Mouse (Mus musculus) adrenal gland (tissue): Measurements from ENCODE around the gene Mrm1.

Source experiments
- intact Hi-C: fragments of 180-260 bp; cut with DNase I; formaldehyde crosslinking; loops from one replicate; pipeline ENCODE4 v1.15.1; 2025
- long read RNA-seq, 2 experiments: library from polyadenylated mRNA; unstranded; transcript quantifications; one replicate each; pipeline ENCODE4 v2.0.0; 2020; ENCODE audit warnings: borderline replicate concordance in 1 of 2; ENCODE audit not compliant: insufficient replicate concordance in 1 of 2

Mrm1 gene
- long read RNA-seq, experiment 1, transcript Mrm1-201 (5 exons, 2,477 nt) = major isoform, 5 of 9 reads
- long read RNA-seq, experiment 1, partial matches to known transcripts = 2 of 9 reads
- long read RNA-seq, experiment 1, other reads (novel, unspliced or antisense) = 2 of 9 reads
- long read RNA-seq, experiment 2, transcript Mrm1-201 (5 exons, 2,477 nt) = major isoform, 13 of 21 reads
- long read RNA-seq, experiment 2, partial matches to known transcripts = 4 of 21 reads
- long read RNA-seq, experiment 2, other reads (novel, unspliced or antisense) = 4 of 21 reads

- intact Hi-C loops = no loop called here
Measured at GRCm38 (mm10) chr11:84818961-84819692, at the start of gene Mrm1. Gene Mrm1, minus strand, starts transcription at chr11:84819515.

- intact Hi-C loops = loop anchor here (5.0 kb wide), 1 partner anchor 42 kb away; the partner anchor contains the start of gene Dhrs11
Measured at GRCm38 (mm10) chr11:84868786-84869259, 49.5 kb upstream of the Mrm1 start.

GRCm38 (mm10) chr11:84867586-84867985, 48.3 kb upstream of the Mrm1 start:
- intact Hi-C loops = loop anchor here (5.0 kb wide), 1 partner anchor 40 kb away; the partner anchor contains the start of gene Dhrs11

GRCm38 (mm10) chr11:84865268-84865667, 46.0 kb upstream of the Mrm1 start:
- intact Hi-C loops = loop anchor here (5.0 kb wide), 1 partner anchor 38 kb away; the partner anchor contains the start of gene Dhrs11

GRCm38 (mm10) chr11:84855285-84855684, 36.0 kb upstream of the Mrm1 start:
- intact Hi-C loops = no loop called here

GRCm38 (mm10) chr11:84847475-84848090, 28.3 kb upstream of the Mrm1 start:
- intact Hi-C loops = no loop called here

GRCm38 (mm10) chr11:84846741-84847474, 27.6 kb upstream of the Mrm1 start:
- intact Hi-C loops = no loop called here

- intact Hi-C loops = no loop called here
Measured at GRCm38 (mm10) chr11:84839330-84839729, 20.0 kb upstream of the Mrm1 start.

GRCm38 (mm10) chr11:84829495-84829894, 10.2 kb upstream of the Mrm1 start:
- intact Hi-C loops = loop anchor here (5.0 kb wide), 1 partner anchor 38 kb away; no protein-coding TSS in a partner anchor

- intact Hi-C loops = loop anchor here (5.0 kb wide), 1 partner anchor 39 kb away; no protein-coding TSS in a partner anchor
Measured at GRCm38 (mm10) chr11:84828516-84829399, 9.4 kb upstream of the Mrm1 start, which contains the start of gene Dhrs11. Gene Dhrs11, minus strand, starts transcription at chr11:84828994.

- intact Hi-C loops = loop anchor here (5.0 kb wide), 1 partner anchor 39 kb away; no protein-coding TSS in a partner anchor
Measured at GRCm38 (mm10) chr11:84827901-84828503, 8.7 kb upstream of the Mrm1 start.

GRCm38 (mm10) chr11:84827492-84827891, 8.2 kb upstream of the Mrm1 start:
- intact Hi-C loops = loop anchor here (5.0 kb wide), 1 partner anchor 40 kb away; no protein-coding TSS in a partner anchor

- intact Hi-C loops = loop anchor here (5.0 kb wide), 1 partner anchor 41 kb away; no protein-coding TSS in a partner anchor
Measured at GRCm38 (mm10) chr11:84826185-84826584, 6.9 kb upstream of the Mrm1 start.

GRCm38 (mm10) chr11:84825261-84825807, 6.0 kb upstream of the Mrm1 start:
- intact Hi-C loops = loop anchor here (5.0 kb wide), 1 partner anchor 42 kb away; no protein-coding TSS in a partner anchor

GRCm38 (mm10) chr11:84823484-84823897, 4.2 kb upstream of the Mrm1 start:
- intact Hi-C loops = no loop called here

GRCm38 (mm10) chr11:84822487-84822886, 3.2 kb upstream of the Mrm1 start:
- intact Hi-C loops = no loop called here

- intact Hi-C loops = no loop called here
Measured at GRCm38 (mm10) chr11:84821131-84821770, 1.9 kb upstream of the Mrm1 start.
